Mouse (Mus musculus): ENCODE measurements around the gene Aox3. TPM values are rescaled to one million over a fixed set of nuclear protein-coding genes. Genes with fewer than 3 reads are reported as not detected.

The Aox3 gene
- polyA plus RNA-seq, 1 experiment: not detected

GRCm38 (mm10) chr1:58238961-58239360 is 126.0 kb downstream of the Aox3 start:
- Histone ChIP-seq H3K4me1 (ENCODE audit: control insufficient read depth, insufficient read depth, low read length) (no peaks in the 10 kb centered on the region), H3K27ac (ENCODE audit: insufficient read depth, low read depth, low read length) (no peak overlapping the region), H3K4me3 (ENCODE audit: insufficient read depth, low read length) (no peak overlapping the region)
- TF ChIP-seq CTCF (IDR thresholded peaks at IDR 0.05; ENCODE audit: low read depth, low read length) (no peak), POLR2A (IDR thresholded peaks at IDR 0.05; ENCODE audit: borderline replicate concordance, low read depth, low read length) (no peak)

GRCm38 (mm10) chr1:58240347-58240746 is 127.4 kb downstream of the Aox3 start:
- no peak overlapping the region for H3K4me3 ChIP-seq (ENCODE audit: insufficient read depth, low read length)
- no peak overlapping the region for H3K27ac ChIP-seq (ENCODE audit: insufficient read depth, low read depth, low read length)
- no peaks in the 10 kb centered on the region for H3K4me1 ChIP-seq (ENCODE audit: control insufficient read depth, insufficient read depth, low read length)
- TF ChIP-seq POLR2A (IDR thresholded peaks at IDR 0.05; ENCODE audit: borderline replicate concordance, low read depth, low read length) (no peak), CTCF (IDR thresholded peaks at IDR 0.05; ENCODE audit: low read depth, low read length) (no peak)

DNA sequence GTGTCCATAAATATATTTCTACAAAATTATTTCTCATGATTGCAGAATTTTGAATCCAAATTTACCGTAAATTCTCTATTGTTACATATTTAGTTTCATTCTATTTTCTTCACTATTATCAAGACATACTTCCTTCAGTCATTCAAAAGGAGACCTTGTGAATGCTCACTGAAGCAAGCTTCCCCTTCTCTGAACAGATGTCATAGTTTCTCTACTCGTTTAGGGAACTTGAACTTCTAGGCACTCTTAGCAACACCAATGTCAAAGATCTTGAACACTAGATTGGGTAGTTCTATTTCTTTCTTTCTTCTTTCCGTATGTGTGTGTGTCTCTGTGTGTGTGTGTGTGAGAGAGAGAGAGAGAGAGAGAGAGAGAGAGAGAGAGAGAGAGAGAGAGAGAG is 131.6 kb downstream of the Aox3 start:
- Histone ChIP-seq H3K27ac (ENCODE audit: insufficient read depth, low read depth, low read length) (no peak overlapping the region), H3K4me1 (ENCODE audit: control insufficient read depth, insufficient read depth, low read length) (no peaks in the 10 kb centered on the region), H3K4me3 (ENCODE audit: insufficient read depth, low read length) (no peak overlapping the region)
- TF ChIP-seq POLR2A (IDR thresholded peaks at IDR 0.05; ENCODE audit: borderline replicate concordance, low read depth, low read length) (no peak), CTCF (IDR thresholded peaks at IDR 0.05; ENCODE audit: low read depth, low read length) (no peak)

GRCm38 (mm10) chr1:58248518-58248917 is 135.6 kb downstream of the Aox3 start:
- TF ChIP-seq CTCF (IDR thresholded peaks at IDR 0.05; ENCODE audit: low read depth, low read length): no peak
- no peak for TF ChIP-seq POLR2A (IDR thresholded peaks at IDR 0.05; ENCODE audit: borderline replicate concordance, low read depth, low read length)
- no peak overlapping the region for H3K27ac ChIP-seq (ENCODE audit: insufficient read depth, low read depth, low read length)
- H3K4me3 ChIP-seq (ENCODE audit: insufficient read depth, low read length): no peak overlapping the region
- H3K4me1 ChIP-seq (ENCODE audit: control insufficient read depth, insufficient read depth, low read length): no peaks in the 10 kb centered on the region

Other genes with a start within 250 kb of the Aox3 start
- 11.4 and 12.4 TPM in 2 replicates for gene Sgo2a, start 117.2 kb upstream of the Aox3 start, polyA plus RNA-seq (2012; ENCODE audit: insufficient read depth, insufficient read length, missing spikeins)
- gene Kctd18, start 94.2 kb upstream of the Aox3 start, polyA plus RNA-seq (2012; ENCODE audit: insufficient read depth, insufficient read length, missing spikeins): 16.9 and 22.2 TPM in 2 replicates
- 0.82 and 1.1 TPM in 2 replicates for gene Aox1, start 83.2 kb upstream of the Aox3 start, polyA plus RNA-seq (2012; ENCODE audit: insufficient read depth, insufficient read length, missing spikeins)
- gene Aox4, start 97.3 kb downstream of the Aox3 start, polyA plus RNA-seq (2012; ENCODE audit: insufficient read depth, insufficient read length, missing spikeins): not detected in 2 replicates
- 0.23 TPM in 1 of 2 replicates, not detected in the other for gene Aox2, start 165.2 kb downstream of the Aox3 start, polyA plus RNA-seq (2012; ENCODE audit: insufficient read depth, insufficient read length, missing spikeins)

Measured in bone marrow macrophage, adult 2 months (primary cell).